Mouse (Mus musculus) kidney, embryonic 15.5 days (tissue): Measurements from ENCODE around the gene Gm17455. TPM values are rescaled to one million over a fixed set of nuclear protein-coding genes. Genes with fewer than 3 reads are reported as not detected.

ENCODE experiments used
- ATAC-seq: fragments of 200-750 bp; cut with Nextera tagmentation; replicated peaks from 2 replicates; pipeline ENCODE4 v1.8.0; 2017; ENCODE audit warnings: moderate TSS enrichment; ENCODE audit not compliant: low FRiP score
- H3K27ac ChIP-seq: fragments of 300-500 bp; sonication (generic); 2 replicates; pipeline ENCODE4 v1.5.1; 2015; ENCODE audit warnings: mild to moderate bottlenecking, inconsistent platforms
- H3K27me3 ChIP-seq: fragments of 300-500 bp; sonication (generic); 2 replicates; pipeline ENCODE4 v1.6.1; 2015; ENCODE audit warnings: inconsistent platforms
- H3K36me3 ChIP-seq: fragments of 300-500 bp; sonication (generic); 2 replicates; pipeline ENCODE4 v1.6.1; 2015; ENCODE audit warnings: inconsistent platforms
- H3K4me1 ChIP-seq: fragments of 300-500 bp; sonication (generic); 2 replicates; pipeline ENCODE4 v1.6.1; 2015; ENCODE audit warnings: inconsistent platforms
- H3K4me2 ChIP-seq: fragments of 300-500 bp; sonication (generic); 2 replicates; pipeline ENCODE4 v1.6.1; 2015; ENCODE audit warnings: moderate library complexity, mild to moderate bottlenecking, inconsistent platforms
- H3K4me3 ChIP-seq: fragments of 300-500 bp; sonication (generic); replicated peaks from 2 replicates; pipeline ENCODE4 v1.5.1; 2015; ENCODE audit warnings: mild to moderate bottlenecking, inconsistent platforms
- H3K9ac ChIP-seq: fragments of 300-500 bp; sonication (generic); 2 replicates; pipeline ENCODE4 v1.6.1; 2015; ENCODE audit warnings: mild to moderate bottlenecking, inconsistent platforms
- H3K9me3 ChIP-seq: fragments of 300-500 bp; sonication (generic); replicated peaks from 2 replicates; pipeline ENCODE4 v1.6.1; 2016; ENCODE audit warnings: inconsistent platforms
- WGBS: fragments of 180-500 bp; shearing (Covaris S2); methylation state at CpG from one replicate; pipeline ENCODE4 v1.1.7; 2015; ENCODE audit warnings: mixed read lengths; 5-methylcytosine and 5-hydroxymethylcytosine counted together
- polyA plus RNA-seq: library from polyadenylated mRNA; unstranded; fragments of >200 nt; fragmentation: Nextera tagmentation; extraction: Ambion mirVana; gene quantifications from 2 replicates; pipeline ENCODE4 v1.2.1, GENCODE M21; 2015

The Gm17455 gene
- polyA plus RNA-seq, 1 experiment from 2014 or later, result 0.88 TPM

- no peaks in the 10 kb centered on the region for H3K27me3 ChIP-seq
- peak overlapping the region; percentile 11; the same call in 1 of the 2 replicates for H3K27ac ChIP-seq
- H3K9me3 ChIP-seq, result no peaks in the 10 kb centered on the region
- no peak overlapping the region for H3K4me2 ChIP-seq
- H3K4me3 ChIP-seq, result no peak overlapping the region
- no peak for ATAC-seq
- no peaks in the 10 kb centered on the region for H3K36me3 ChIP-seq
- H3K4me1 ChIP-seq, result peaks cover 13% of the 10 kb centered on the region; the same call in 1 of the 2 replicates
- WGBS, result 69% methylated on average over 9 of the region's 9 CpGs
- H3K9ac ChIP-seq, result no peak overlapping the region
These were observed 20.0 kb upstream of the Gm17455 start for GRCm38 (mm10) chr10:60379419-60379957.

- no peak overlapping the region for H3K4me3 ChIP-seq
- WGBS, result 70% methylated on average over 3 of the region's 3 CpGs
- H3K4me1 ChIP-seq, result peaks cover 10% of the 10 kb centered on the region; the same call in 1 of the 2 replicates
- no peaks in the 10 kb centered on the region for H3K9me3 ChIP-seq
- H3K9ac ChIP-seq, result no peak overlapping the region
- H3K27me3 ChIP-seq, result no peaks in the 10 kb centered on the region
- no peak for ATAC-seq
- H3K36me3 ChIP-seq, result no peaks in the 10 kb centered on the region
- H3K27ac ChIP-seq, result peak overlapping the region; percentile 11; the same call in 1 of the 2 replicates
- H3K4me2 ChIP-seq, result no peak overlapping the region
These were observed 19.3 kb upstream of the Gm17455 start for GRCm38 (mm10) chr10:60380229-60380628.

GRCm38 (mm10) chr10:60381142-60381925 is 18.2 kb upstream of the Gm17455 start:
- H3K27me3 ChIP-seq, result no peaks in the 10 kb centered on the region
- ATAC-seq, result no peak
- H3K4me2 ChIP-seq, result no peak overlapping the region
- 66% methylated on average over 10 of the region's 10 CpGs for WGBS
- H3K9ac ChIP-seq, result no peak overlapping the region
- H3K4me1 ChIP-seq, result peaks cover 10% of the 10 kb centered on the region; the same call in 1 of the 2 replicates
- H3K4me3 ChIP-seq, result no peak overlapping the region
- H3K36me3 ChIP-seq, result no peaks in the 10 kb centered on the region
- peak overlapping the region; percentile 25 for H3K27ac ChIP-seq
- H3K9me3 ChIP-seq, result no peaks in the 10 kb centered on the region

GRCm38 (mm10) chr10:60388332-60388731 is 11.2 kb upstream of the Gm17455 start:
- Histone ChIP-seq H3K36me3 (no peaks in the 10 kb centered on the region), H3K9me3 (no peaks in the 10 kb centered on the region), H3K4me3 (no peak overlapping the region), H3K9ac (no peak overlapping the region), H3K4me1 (no peaks in the 10 kb centered on the region), H3K27me3 (no peaks in the 10 kb centered on the region), H3K4me2 (no peak overlapping the region), H3K27ac (no peak overlapping the region)
- 91% methylated on average over 2 of the region's 2 CpGs for WGBS
- ATAC-seq, result no peak

GRCm38 (mm10) chr10:60389447-60389865 is 10.1 kb upstream of the Gm17455 start:
- no peaks in the 10 kb centered on the region for H3K9me3 ChIP-seq
- H3K36me3 ChIP-seq, result no peaks in the 10 kb centered on the region
- H3K4me2 ChIP-seq, result no peak overlapping the region

GRCm38 (mm10) chr10:60390177-60390903 is 9.2 kb upstream of the Gm17455 start:
- H3K9ac ChIP-seq, result no peak overlapping the region
- H3K4me1 ChIP-seq, result no peaks in the 10 kb centered on the region
- no peak overlapping the region for H3K27ac ChIP-seq
- H3K36me3 ChIP-seq, result no peaks in the 10 kb centered on the region
- no peaks in the 10 kb centered on the region for H3K27me3 ChIP-seq
- no peak overlapping the region for H3K4me3 ChIP-seq
- H3K4me2 ChIP-seq, result no peak overlapping the region
- 47% methylated on average over 6 of the region's 6 CpGs for WGBS
- no peak for ATAC-seq
- H3K9me3 ChIP-seq, result no peaks in the 10 kb centered on the region

More at GRCm38 (mm10) chr10:60389447-60389865, 10.1 kb upstream of the Gm17455 start:
- 33% methylated on average over 9 of the region's 9 CpGs for WGBS
- Histone ChIP-seq H3K9ac (no peak overlapping the region), H3K27ac (no peak overlapping the region), H3K27me3 (no peaks in the 10 kb centered on the region), H3K4me3 (no peak overlapping the region), H3K4me1 (no peaks in the 10 kb centered on the region)
- ATAC-seq, result no peak

GRCm38 (mm10) chr10:60390904-60391420 is 8.6 kb upstream of the Gm17455 start:
- H3K36me3 ChIP-seq, result no peaks in the 10 kb centered on the region
- no peaks in the 10 kb centered on the region for H3K9me3 ChIP-seq
- H3K4me1 ChIP-seq, result no peaks in the 10 kb centered on the region
- 61% methylated on average over 5 of the region's 5 CpGs for WGBS
- H3K4me3 ChIP-seq, result no peak overlapping the region
- H3K9ac ChIP-seq, result no peak overlapping the region
- H3K27me3 ChIP-seq, result no peaks in the 10 kb centered on the region
- no peak for ATAC-seq
- no peak overlapping the region for H3K27ac ChIP-seq
- no peak overlapping the region for H3K4me2 ChIP-seq

- H3K9ac ChIP-seq, result no peak overlapping the region
- ATAC-seq, result no peak
- H3K27me3 ChIP-seq, result no peaks in the 10 kb centered on the region
- H3K4me1 ChIP-seq, result no peaks in the 10 kb centered on the region
- no peak overlapping the region for H3K4me2 ChIP-seq
- 95% methylated on average over 9 of the region's 9 CpGs for WGBS
- no peaks in the 10 kb centered on the region for H3K36me3 ChIP-seq
- H3K9me3 ChIP-seq, result no peaks in the 10 kb centered on the region
- H3K27ac ChIP-seq, result no peak overlapping the region
- H3K4me3 ChIP-seq, result no peak overlapping the region
These were observed 7.9 kb upstream of the Gm17455 start for GRCm38 (mm10) chr10:60391661-60392060.

- no peak overlapping the region for H3K27ac ChIP-seq
- H3K9ac ChIP-seq, result no peak overlapping the region
- H3K4me1 ChIP-seq, result peaks cover 6% of the 10 kb centered on the region
- ATAC-seq, result no peak
- H3K27me3 ChIP-seq, result no peaks in the 10 kb centered on the region
- 71% methylated on average over 7 of the region's 7 CpGs for WGBS
- H3K36me3 ChIP-seq, result no peaks in the 10 kb centered on the region
- no peak overlapping the region for H3K4me3 ChIP-seq
- no peak overlapping the region for H3K4me2 ChIP-seq
- no peaks in the 10 kb centered on the region for H3K9me3 ChIP-seq
These were observed 4.6 kb upstream of the Gm17455 start for GRCm38 (mm10) chr10:60394936-60395335.

- Histone ChIP-seq H3K4me1 (peaks cover 6% of the 10 kb centered on the region), H3K36me3 (no peaks in the 10 kb centered on the region), H3K4me2 (no peak overlapping the region), H3K27ac (no peak overlapping the region), H3K4me3 (no peak overlapping the region), H3K27me3 (no peaks in the 10 kb centered on the region), H3K9me3 (no peaks in the 10 kb centered on the region), H3K9ac (no peak overlapping the region)
- WGBS, result 69% methylated on average over 5 of the region's 5 CpGs
- no peak for ATAC-seq
These were observed 3.9 kb upstream of the Gm17455 start for GRCm38 (mm10) chr10:60395605-60396004.

GRCm38 (mm10) chr10:60398051-60398814 is 1.3 kb upstream of the Gm17455 start:
- 88% methylated on average over 10 of the region's 10 CpGs for WGBS
- no peaks in the 10 kb centered on the region for H3K27me3 ChIP-seq
- H3K4me2 ChIP-seq, result no peak overlapping the region
- H3K9ac ChIP-seq, result no peak overlapping the region
- H3K9me3 ChIP-seq, result no peaks in the 10 kb centered on the region
- ATAC-seq, result no peak
- no peaks in the 10 kb centered on the region for H3K36me3 ChIP-seq
- H3K4me1 ChIP-seq, result peaks cover 6% of the 10 kb centered on the region
- H3K4me3 ChIP-seq, result no peak overlapping the region
- H3K27ac ChIP-seq, result no peak overlapping the region
